Mouse (Mus musculus): ENCODE data around the gene Ergic1.

DNA sequence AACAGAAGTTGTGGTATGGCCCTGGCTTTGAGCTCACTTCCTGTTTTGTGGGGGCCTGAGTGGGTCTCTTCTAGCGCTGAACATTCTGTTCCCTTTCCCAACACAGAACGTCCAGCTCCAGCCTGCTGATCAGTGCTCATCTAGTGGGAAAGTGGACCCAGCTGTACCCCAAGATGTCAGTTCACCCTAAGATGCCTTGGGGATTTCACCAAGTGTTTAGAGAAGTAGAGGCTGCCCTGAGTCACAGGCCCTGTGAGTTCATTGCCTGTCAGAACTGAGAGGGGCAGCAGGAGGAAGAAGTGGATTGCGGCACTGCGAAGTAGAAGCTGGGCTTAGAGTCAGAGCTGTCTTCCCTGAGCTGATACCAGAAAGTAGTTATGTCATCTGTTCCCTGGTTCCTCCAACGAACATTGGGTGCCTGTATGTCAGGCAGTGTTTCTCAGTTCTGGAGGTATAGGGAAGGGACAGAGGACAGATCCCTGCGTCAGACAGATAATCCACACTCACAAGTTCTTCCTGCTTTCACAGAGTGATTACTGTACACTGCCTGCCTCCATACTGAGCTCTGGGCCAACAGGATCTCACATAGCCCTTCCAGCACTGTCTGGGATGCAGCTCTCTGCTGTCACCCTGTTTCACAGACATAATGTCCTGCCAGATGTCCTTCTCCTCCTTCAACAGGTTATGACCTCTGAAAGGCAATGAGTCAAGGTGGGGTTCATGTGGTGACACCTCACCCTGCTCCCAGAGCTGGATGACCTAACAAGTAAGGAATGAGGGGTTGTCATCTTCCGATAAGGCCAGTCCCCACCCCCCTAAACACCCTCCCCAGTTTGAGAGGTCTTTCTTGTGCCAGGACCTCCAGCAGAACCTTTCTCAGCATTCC is 25.8 kb upstream of the Ergic1 start:
- no peak for TF ChIP-seq GATA1 (IDR thresholded peaks at IDR 0.05; ENCODE audit: borderline replicate concordance, low read length)
- no peak for TF ChIP-seq FLI1 (IDR thresholded peaks at IDR 0.05; ENCODE audit: low read length)
